Mouse (Mus musculus): ENCODE data around the gene Foxred2.

GRCm38 (mm10) chr15:77981181-77981680 lies 24.7 kb upstream of the Foxred2 start:
- TF ChIP-seq POLR2A (IDR thresholded peaks at IDR 0.05; ENCODE audit: insufficient read length, low read depth), result no peak
- TF ChIP-seq MYOD1 (IDR thresholded peaks at IDR 0.05; ENCODE audit: control insufficient read depth in 1 of 3, insufficient read length in 2 of 3, low read depth in 2 of 3), result no peak
- no peak for TF ChIP-seq POLR2AphosphoS2 (IDR thresholded peaks at IDR 0.05; ENCODE audit: insufficient read length, low read depth)
- TF ChIP-seq MAX (IDR thresholded peaks at IDR 0.05; ENCODE audit: low read depth), result no peak
- no peak for TF ChIP-seq REST (IDR thresholded peaks at IDR 0.05; ENCODE audit: insufficient read depth, insufficient read length)
- no peak for TF ChIP-seq E2F4 (IDR thresholded peaks at IDR 0.05; ENCODE audit: insufficient read depth)
- TF ChIP-seq USF1 (IDR thresholded peaks at IDR 0.05; ENCODE audit: low read depth), result no peak
- peak in 1 of 3 experiments; percentile 0 for TF ChIP-seq MYOG (IDR thresholded peaks at IDR 0.05; ENCODE audit: control insufficient read depth in 1 of 3, insufficient read depth in 1 of 3, insufficient read length in 2 of 3, low read depth in 2 of 3)
- no peak for TF ChIP-seq TCF12 (IDR thresholded peaks at IDR 0.05; ENCODE audit: insufficient read depth, poor library complexity, severe bottlenecking)
- TF ChIP-seq CEBPB (IDR thresholded peaks at IDR 0.05; ENCODE audit: insufficient read depth, poor library complexity, severe bottlenecking), result no peak
- no peak for TF ChIP-seq SRF (IDR thresholded peaks at IDR 0.05; ENCODE audit: control insufficient read depth, insufficient read length, low read depth)
